Comparison of ENCODE assay signal across 20 mouse cellular contexts in the genomic region with DNA sequence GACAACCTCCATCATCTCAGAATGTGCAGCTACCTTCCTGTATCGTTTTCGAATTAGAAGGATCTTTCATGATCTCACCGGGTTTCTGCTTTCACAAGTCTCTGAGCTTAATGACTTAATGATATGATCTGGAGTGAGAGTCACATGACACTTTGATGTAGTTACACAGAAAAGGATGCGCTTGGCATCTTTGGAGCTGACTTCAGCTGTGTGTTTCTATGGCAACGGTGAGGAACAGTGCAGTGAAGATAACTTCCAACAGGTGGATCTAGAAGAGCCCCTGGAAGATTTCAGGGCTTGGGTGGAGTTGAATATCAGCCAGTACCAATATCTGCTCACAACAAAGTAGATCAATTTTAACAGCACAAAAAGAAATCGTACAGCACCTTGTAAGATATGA.
DNase-seq lines count a peak whose midpoint lies in the region; ATAC-seq and TF ChIP-seq lines count a peak whose summit lies in the region.
"Had no signal": no experiment of that assay in that cellular context is flagged by ENCODE, and none has a peak within 500 bp of the region (broad histone marks: within the 10 kb centered on the region; RNA-seq: fewer than 3 reads in every experiment).

No protein-coding gene starts in this region.

- WGBS in forebrain, postnatal 0 days: 62% methylated on average over 6 of the region's 6 CpGs
- 91% methylated on average over 6 of the region's 6 CpGs for WGBS in forebrain, embryonic 10.5 days

- no peaks in the 10 kb centered on the region for H3K36me3 ChIP-seq in forebrain, postnatal 0 days (ENCODE audit: insufficient read depth)
- H3K36me3 ChIP-seq in forebrain, embryonic 10.5 days (replicated peaks): no peaks in the 10 kb centered on the region
- H3K36me3 ChIP-seq: embryonic facial prominence, embryonic 13.5 days; heart, embryonic 13.5 days; hindbrain, embryonic 15.5 days had no signal

- H3K4me2 ChIP-seq in forebrain, postnatal 0 days (ENCODE audit: low read depth): no peak overlapping the region
- H3K4me2 ChIP-seq: embryonic facial prominence, embryonic 13.5 days; forebrain, embryonic 13.5 days; heart, embryonic 13.5 days; hindbrain, embryonic 15.5 days had no signal

- no peak overlapping the region for H3K4me3 ChIP-seq in forebrain, postnatal 0 days (ENCODE audit: low read depth, low read length)
- H3K4me3 ChIP-seq in forebrain, embryonic 10.5 days: no peak overlapping the region
- H3K4me3 ChIP-seq: embryonic facial prominence, embryonic 13.5 days; forebrain, embryonic 13.5 days; gastrocnemius, adult 2 months; heart, embryonic 13.5 days; hindbrain, embryonic 15.5 days had no signal

- TF ChIP-seq CTCF in forebrain, postnatal 0 days (IDR thresholded peaks at IDR 0.05; ENCODE audit: low read depth): peak; percentile 6; the same call in 1 of the 2 replicates

- H3K9ac ChIP-seq in forebrain, postnatal 0 days: no peak overlapping the region
- H3K9ac ChIP-seq: embryonic facial prominence, embryonic 13.5 days; forebrain, embryonic 13.5 days; heart, embryonic 13.5 days; hindbrain, embryonic 15.5 days had no signal

- DNase-seq in forebrain, postnatal 0 days: peak; percentile 73
- no peak for DNase-seq in forebrain, embryonic 10.5 days (ENCODE audit: extremely low spot score, low spot score)
- DNase-seq in left cerebral cortex, postnatal 25 days (ENCODE audit: low spot score in 2 of 2): peak; percentile 14 to 15
- no peak for DNase-seq in left cerebral cortex, postnatal 10 days (ENCODE audit: extremely low spot score in 1 of 2, low spot score in 2 of 2)
- DNase-seq in R1 (ENCODE audit: low read depth, low spot score): peak; percentile 35
- DNase-seq in brain, embryonic 18.5 days (ENCODE audit: low read depth, low spot score): peak; percentile 30
- no peak for DNase-seq in layer of hippocampus, adult 11-12 months (ENCODE audit: low spot score)
- DNase-seq: adrenal gland, postnatal 10 days; cerebellum, adult 11 months; cerebellum, adult 8-10 months; cerebellum, postnatal 14 days; gastrocnemius, adult 2 months; gastrocnemius, postnatal 25 days; heart, postnatal 36 days; kidney, adult 11 months had no signal

- no peaks in the 10 kb centered on the region for H3K9me3 ChIP-seq in forebrain, postnatal 0 days (ENCODE audit: low read length)
- no peaks in the 10 kb centered on the region for H3K9me3 ChIP-seq in forebrain, embryonic 10.5 days
- H3K9me3 ChIP-seq: embryonic facial prominence, embryonic 13.5 days; forebrain, embryonic 13.5 days; heart, embryonic 13.5 days; hindbrain, embryonic 15.5 days had no signal

- ATAC-seq in forebrain, postnatal 0 days: peak; percentile 88; the same call in 1 of the 2 replicates
- ATAC-seq: forebrain, embryonic 13.5 days had no signal

- intact Hi-C loops in left cerebral cortex, postnatal 25 days (cut with DNase I): no loop called here
- intact Hi-C loops in left cerebral cortex, postnatal 10 days (cut with DNase I): no loop called here

- H3K27me3 ChIP-seq in forebrain, postnatal 0 days (ENCODE audit: insufficient read depth, low read length): no peaks in the 10 kb centered on the region
- no peaks in the 10 kb centered on the region for H3K27me3 ChIP-seq in forebrain, embryonic 10.5 days (ENCODE audit: poor library complexity, severe bottlenecking)
- H3K27me3 ChIP-seq: CH12.LX; embryonic facial prominence, embryonic 13.5 days; forebrain, embryonic 13.5 days; heart, embryonic 13.5 days; hindbrain, embryonic 15.5 days had no signal

- no peak overlapping the region for H3K27ac ChIP-seq in forebrain, postnatal 0 days (ENCODE audit: low read depth, low read length)
- H3K27ac ChIP-seq in forebrain, embryonic 10.5 days: no peak overlapping the region
- H3K27ac ChIP-seq: embryonic facial prominence, embryonic 13.5 days; forebrain, embryonic 13.5 days; gastrocnemius, adult 2 months; heart, embryonic 13.5 days; hindbrain, embryonic 15.5 days had no signal

- H3K4me1 ChIP-seq in forebrain, postnatal 0 days (ENCODE audit: insufficient read depth): peaks cover 7% of the 10 kb centered on the region
- peaks cover 14% of the 10 kb centered on the region; the same call in 1 of the 2 replicates for H3K4me1 ChIP-seq in forebrain, embryonic 10.5 days

Comparison
In these comparisons a context has a peak if more than half of its experiments do, and no peak if none do; other contexts are left out.
1. DNase-seq: peak in forebrain, postnatal 0 days (single experiment), left cerebral cortex, postnatal 25 days (2 of 2), R1 (single experiment) and brain, embryonic 18.5 days (single experiment); none in forebrain, embryonic 10.5 days (single experiment), left cerebral cortex, postnatal 10 days (0 of 2) and layer of hippocampus, adult 11-12 months (single experiment).